Mouse (Mus musculus) forebrain, embryonic 14.5 days (tissue): ENCODE results near the gene Prkar1a. TPM values are rescaled to one million over a fixed set of nuclear protein-coding genes. Genes with fewer than 3 reads are reported as not detected.

Source experiments
- ATAC-seq: fragments of 200-750 bp; cut with Nextera tagmentation; 2 replicates; pipeline ENCODE4 v1.8.0; 2017; ENCODE audit warnings: mild to moderate bottlenecking, moderate library complexity
- DNase-seq: peaks from one replicate; pipeline ENCODE4 v3.0.0-alpha.2; 2015; ENCODE audit warnings: low spot score
- H3K27ac ChIP-seq: fragments of 300-500 bp; sonication (generic); 2 replicates; pipeline ENCODE4 v1.5.1; 2014; ENCODE audit warnings: low read depth, mild to moderate bottlenecking, control low read depth, low read length, moderate library complexity
- H3K27me3 ChIP-seq: fragments of 300-500 bp; sonication (generic); replicated peaks from 2 replicates; pipeline ENCODE4 v1.6.1; 2014; ENCODE audit warnings: low read length, control low read depth, mixed read lengths; ENCODE audit not compliant: control insufficient read depth, insufficient read depth
- H3K36me3 ChIP-seq: fragments of 300-500 bp; sonication (generic); 2 replicates; pipeline ENCODE4 v1.6.1; 2014; ENCODE audit warnings: low read length, control low read depth; ENCODE audit not compliant: control insufficient read depth, insufficient read depth
- H3K4me1 ChIP-seq: fragments of 300-500 bp; sonication (generic); 2 replicates; pipeline ENCODE4 v1.6.1; 2014; ENCODE audit warnings: antibody characterized with exemption, low read length, control low read depth; ENCODE audit not compliant: control insufficient read depth, insufficient read depth
- H3K4me2 ChIP-seq: fragments of 300-500 bp; sonication (generic); 2 replicates; pipeline ENCODE4 v1.6.1; 2014; ENCODE audit warnings: mild to moderate bottlenecking, control low read depth, low read length
- H3K4me3 ChIP-seq: fragments of 300-500 bp; sonication (generic); 2 replicates; pipeline ENCODE4 v1.5.1; 2014; ENCODE audit warnings: low read depth, low read length, control low read depth
- H3K9ac ChIP-seq: fragments of 300-500 bp; sonication (generic); 2 replicates; pipeline ENCODE4 v1.6.1; 2014; ENCODE audit warnings: mild to moderate bottlenecking, low read length, control low read depth, moderate library complexity
- H3K9me3 ChIP-seq: fragments of 300-500 bp; sonication (generic); replicated peaks from 2 replicates; pipeline ENCODE4 v1.6.1; 2016; ENCODE audit warnings: low read length, control low read depth, mixed read lengths; ENCODE audit not compliant: control insufficient read depth
- WGBS: fragments of 180-500 bp; shearing (Covaris S2); extraction: QIAGEN DNeasy Blood & Tissue Kit; methylation state at CpG from one replicate; pipeline ENCODE4 v1.1.7; 2014; 5-methylcytosine and 5-hydroxymethylcytosine counted together
- polyA plus RNA-seq: library from polyadenylated mRNA; unstranded; fragments of >200 nt; fragmentation: Nextera tagmentation; extraction: Ambion mirVana; gene quantifications from 2 replicates; pipeline ENCODE4 v1.2.1, GENCODE M21; 2014

The Prkar1a gene
- polyA plus RNA-seq, 1 experiment from 2014 or later, result 504 TPM

GRCm38 (mm10) chr11:109704311-109705205 is 55.4 kb downstream of the Prkar1a start:
- H3K9ac ChIP-seq, result no peak overlapping the region
- no peak overlapping the region for H3K4me3 ChIP-seq
- no peak overlapping the region for H3K27ac ChIP-seq
- no peaks in the 10 kb centered on the region for H3K27me3 ChIP-seq
- WGBS, result 87% methylated on average over 22 of the region's 22 CpGs
- ATAC-seq (no peak), DNase-seq (no peak)
- H3K36me3 ChIP-seq, result no peaks in the 10 kb centered on the region
- no peaks in the 10 kb centered on the region for H3K9me3 ChIP-seq
- no peak overlapping the region for H3K4me2 ChIP-seq
- H3K4me1 ChIP-seq, result 0 out of 2 replicates have a peak, but pooled peaks cover 3% of the 10 kb centered on the region

- Histone ChIP-seq H3K36me3 (no peaks in the 10 kb centered on the region), H3K4me2 (no peak overlapping the region), H3K27me3 (no peaks in the 10 kb centered on the region), H3K9me3 (no peaks in the 10 kb centered on the region), H3K9ac (no peak overlapping the region), H3K27ac (no peak overlapping the region), H3K4me3 (no peak overlapping the region), H3K4me1 (0 out of 2 replicates have a peak, but pooled peaks cover 3% of the 10 kb centered on the region)
- peak; percentile 57; the same call in 1 of the 2 replicates for ATAC-seq
- WGBS, result 74% methylated on average over 9 of the region's 9 CpGs
- DNase-seq, result peak; percentile 73
These were observed 56.3 kb downstream of the Prkar1a start for GRCm38 (mm10) chr11:109705336-109706054.

- H3K27ac ChIP-seq, result no peak overlapping the region
- ATAC-seq (no peak), DNase-seq (no peak)
- 80% methylated on average over 9 of the region's 9 CpGs for WGBS
- H3K4me3 ChIP-seq, result no peak overlapping the region
- H3K9me3 ChIP-seq, result no peaks in the 10 kb centered on the region
- no peak overlapping the region for H3K4me2 ChIP-seq
- no peaks in the 10 kb centered on the region for H3K36me3 ChIP-seq
- H3K27me3 ChIP-seq, result no peaks in the 10 kb centered on the region
- H3K9ac ChIP-seq, result no peak overlapping the region
- 0 out of 2 replicates have a peak, but pooled peaks cover 3% of the 10 kb centered on the region for H3K4me1 ChIP-seq
These were observed 56.8 kb downstream of the Prkar1a start for GRCm38 (mm10) chr11:109706055-109706412.

- WGBS, result 86% methylated on average over 4 of the region's 4 CpGs
- Histone ChIP-seq H3K36me3 (no peaks in the 10 kb centered on the region), H3K27me3 (no peaks in the 10 kb centered on the region), H3K9me3 (no peaks in the 10 kb centered on the region), H3K4me2 (no peak overlapping the region), H3K9ac (no peak overlapping the region), H3K4me3 (no peak overlapping the region), H3K4me1 (0 out of 2 replicates have a peak, but pooled peaks cover 3% of the 10 kb centered on the region), H3K27ac (no peak overlapping the region)
- ATAC-seq (no peak), DNase-seq (no peak)
These were observed 57.4 kb downstream of the Prkar1a start for GRCm38 (mm10) chr11:109706586-109706985.

- Histone ChIP-seq H3K36me3 (no peaks in the 10 kb centered on the region), H3K4me1 (0 out of 2 replicates have a peak, but pooled peaks cover 3% of the 10 kb centered on the region), H3K4me2 (no peak overlapping the region), H3K27me3 (no peaks in the 10 kb centered on the region), H3K27ac (no peak overlapping the region), H3K9ac (no peak overlapping the region), H3K9me3 (no peaks in the 10 kb centered on the region), H3K4me3 (no peak overlapping the region)
- DNase-seq (no peak), ATAC-seq (no peak)
- 84% methylated on average over 3 of the region's 3 CpGs for WGBS
These were observed 58.2 kb downstream of the Prkar1a start for GRCm38 (mm10) chr11:109707442-109707841.

GRCm38 (mm10) chr11:109708786-109709185 is 59.6 kb downstream of the Prkar1a start:
- Histone ChIP-seq H3K27ac (no peak overlapping the region), H3K36me3 (no peaks in the 10 kb centered on the region), H3K4me2 (no peak overlapping the region), H3K4me3 (no peak overlapping the region), H3K4me1 (0 out of 2 replicates have a peak, but pooled peaks cover under 1% of the 10 kb centered on the region), H3K9me3 (no peaks in the 10 kb centered on the region), H3K27me3 (no peaks in the 10 kb centered on the region), H3K9ac (no peak overlapping the region)
- WGBS, result 90% methylated on average over 4 of the region's 4 CpGs
- ATAC-seq (no peak), DNase-seq (no peak)

GRCm38 (mm10) chr11:109709501-109709900 is 60.3 kb downstream of the Prkar1a start:
- no peaks in the 10 kb centered on the region for H3K27me3 ChIP-seq
- H3K4me3 ChIP-seq, result no peak overlapping the region
- no peaks in the 10 kb centered on the region for H3K9me3 ChIP-seq
- ATAC-seq (no peak), DNase-seq (no peak)
- no peak overlapping the region for H3K4me2 ChIP-seq
- H3K36me3 ChIP-seq, result no peaks in the 10 kb centered on the region
- 83% methylated on average over 5 of the region's 5 CpGs for WGBS
- H3K9ac ChIP-seq, result no peak overlapping the region
- no peak overlapping the region for H3K27ac ChIP-seq
- no peaks in the 10 kb centered on the region for H3K4me1 ChIP-seq

- no peaks in the 10 kb centered on the region for H3K27me3 ChIP-seq
- WGBS, result 81% methylated on average over 17 of the region's 17 CpGs
These were observed 65.4 kb downstream of the Prkar1a start for GRCm38 (mm10) chr11:109714341-109715247.

More at GRCm38 (mm10) chr11:109714341-109715247, 65.4 kb downstream of the Prkar1a start:
- 0 out of 2 replicates have a peak, but pooled peaks cover 2% of the 10 kb centered on the region for H3K4me1 ChIP-seq
- no peak overlapping the region for H3K27ac ChIP-seq
- no peak overlapping the region for H3K9ac ChIP-seq
- H3K9me3 ChIP-seq, result no peaks in the 10 kb centered on the region
- no peak overlapping the region for H3K4me3 ChIP-seq
- DNase-seq, result no peak
- no peak overlapping the region for H3K4me2 ChIP-seq
- ATAC-seq, result no peak
- H3K36me3 ChIP-seq, result no peaks in the 10 kb centered on the region
